In genomic region chr13:112381476-112381875, GRCm38 (mm10) we compare ENCODE assay signal across 16 mouse cellular contexts.
"Had no signal": no experiment of that assay in that cellular context is flagged by ENCODE, and none has a peak within 500 bp of the region (broad histone marks: within the 10 kb centered on the region; RNA-seq: fewer than 3 reads in every experiment).

No protein-coding gene starts in this region.

- H3K27ac ChIP-seq: midbrain, embryonic 10.5 days; midbrain, embryonic 13.5 days; midbrain, embryonic 15.5 days; neural tube, embryonic 13.5 days; neural tube, embryonic 15.5 days; stomach, embryonic 15.5 days had no signal

- H3K9me3 ChIP-seq: midbrain, embryonic 10.5 days; midbrain, embryonic 13.5 days; midbrain, embryonic 15.5 days; neural tube, embryonic 13.5 days; neural tube, embryonic 15.5 days; stomach, embryonic 15.5 days had no signal

- ATAC-seq: midbrain, embryonic 13.5 days; midbrain, embryonic 15.5 days had no signal

- DNase-seq: lung, adult 18-20 months; lung, embryonic 14.5 days; lung, postnatal 10 days; lung, postnatal 4 days; retina, postnatal 1 day; right cerebral cortex, adult 18-20 months; thymus, adult 18-20 months; thymus, postnatal 14 days; thymus, postnatal 36 days had no signal

- H3K9ac ChIP-seq: lung, embryonic 14.5 days; midbrain, embryonic 13.5 days; midbrain, embryonic 15.5 days; neural tube, embryonic 13.5 days; neural tube, embryonic 15.5 days; stomach, embryonic 15.5 days had no signal

- H3K4me1 ChIP-seq: midbrain, embryonic 10.5 days; midbrain, embryonic 13.5 days; midbrain, embryonic 15.5 days had no signal

- H3K4me2 ChIP-seq: lung, embryonic 14.5 days; midbrain, embryonic 13.5 days; midbrain, embryonic 15.5 days; neural tube, embryonic 13.5 days; neural tube, embryonic 15.5 days; stomach, embryonic 15.5 days had no signal

- H3K27me3 ChIP-seq: midbrain, embryonic 13.5 days; midbrain, embryonic 15.5 days; neural tube, embryonic 13.5 days; neural tube, embryonic 15.5 days; stomach, embryonic 15.5 days had no signal

- H3K36me3 ChIP-seq: midbrain, embryonic 10.5 days; midbrain, embryonic 13.5 days; midbrain, embryonic 15.5 days; neural tube, embryonic 13.5 days; neural tube, embryonic 15.5 days; stomach, embryonic 15.5 days had no signal

- H3K4me3 ChIP-seq: midbrain, embryonic 10.5 days; midbrain, embryonic 13.5 days; midbrain, embryonic 15.5 days; myocyte; neural tube, embryonic 13.5 days; neural tube, embryonic 15.5 days; stomach, embryonic 15.5 days had no signal
